Mouse (Mus musculus): ENCODE measurements around the gene Dock6. TPM values are rescaled to one million over a fixed set of nuclear protein-coding genes. Genes with fewer than 3 reads are reported as not detected.

The Dock6 gene
- total and polyA plus RNA-seq, 3 experiments, result 0.79 to 3.6 (median 3.3) TPM

DNA sequence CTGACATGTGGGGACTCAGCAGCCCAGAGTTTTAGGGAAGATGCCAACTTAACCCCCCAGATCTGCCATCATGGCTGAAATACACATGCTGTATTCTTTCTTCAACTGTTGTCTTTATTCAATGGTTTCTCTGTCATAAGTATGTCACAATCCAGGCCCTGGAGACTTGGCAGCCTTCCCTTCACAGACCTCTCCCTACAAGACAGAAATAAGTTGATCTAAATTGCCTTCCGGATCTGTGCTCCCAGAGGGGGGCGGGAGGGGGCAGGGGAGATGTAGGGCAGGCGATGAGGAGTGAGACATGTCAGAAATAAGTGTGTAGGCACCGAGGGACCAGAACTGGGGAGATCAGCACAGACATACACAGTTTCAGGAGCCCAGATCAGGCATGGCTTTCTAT, 19.8 kb upstream of the Dock6 start:
- in situ Hi-C loops (cut with MboI; ENCODE audit: low pct_ligation_motif_present, low pct_unique_long_range_greater_than_20kb, low sequenced_read_pairs) (no loop called here), dilution Hi-C loops (cut with MboI; ENCODE audit: extremely low pct_ligation_motif_present, extremely low pct_unique_long_range_greater_than_20kb, low sequenced_read_pairs) (no loop called here)
- peaks cover 55% of the 10 kb centered on the region for H3K27me3 ChIP-seq (replicated peaks)
- no peaks in the 10 kb centered on the region for H3K79me2 ChIP-seq (replicated peaks; ENCODE audit: control insufficient read depth, extremely low read depth, insufficient read depth, poor library complexity, severe bottlenecking)
- H3K9me3 ChIP-seq (replicated peaks; ENCODE audit: low read length), result no peaks in the 10 kb centered on the region
- DNase-seq (ENCODE audit: extremely low read depth), result no peak
- no peak overlapping the region for H3K27ac ChIP-seq (ENCODE audit: insufficient read depth, low read depth)
- 0 out of 4 replicates have a peak, but pooled peaks cover 0 to 2% of the 10 kb centered on the region in 2 experiments for H3K4me1 ChIP-seq (ENCODE audit: control insufficient read depth in 1 of 2, insufficient read depth in 2 of 2)
- H3K4me2 ChIP-seq (ENCODE audit: insufficient read depth, low read depth, poor library complexity, severe bottlenecking), result no peak overlapping the region
- no peaks in the 10 kb centered on the region for H3K36me3 ChIP-seq (replicated peaks in 1 of 2; ENCODE audit: control insufficient read depth in 1 of 2, insufficient read depth in 1 of 2, low read length in 1 of 2)
- no peak overlapping the region for H3K4me3 ChIP-seq (replicated peaks in 1 of 3; ENCODE audit: low read depth in 2 of 3, low read length in 2 of 3, poor library complexity in 1 of 3)
- no peak overlapping the region for H3K9ac ChIP-seq (ENCODE audit: insufficient read depth, low read depth)
- TF ChIP-seq KAT2A (IDR thresholded peaks at IDR 0.05; ENCODE audit: insufficient replicate concordance, low read length) (no peak), CTCF (conservative IDR thresholded peaks at IDR 0.05 in 1 of 2, IDR thresholded peaks at IDR 0.05 in 1 of 2; ENCODE audit: low read depth in 2 of 2, low read length in 2 of 2) (no peak), ZC3H11A (IDR thresholded peaks at IDR 0.05; ENCODE audit: low read depth, low read length) (no peak), ZNF384 (IDR thresholded peaks at IDR 0.05; ENCODE audit: low read depth, low read length) (no peak), ELF1 (IDR thresholded peaks at IDR 0.05; ENCODE audit: low read depth, low read length) (no peak), MYC (IDR thresholded peaks at IDR 0.05; ENCODE audit: low read depth, low read length) (no peak), POLR2AphosphoS2 (IDR thresholded peaks at IDR 0.05; ENCODE audit: low read depth, low read length) (no peak), GABPA (IDR thresholded peaks at IDR 0.05; ENCODE audit: insufficient replicate concordance, low read depth, low read length) (no peak), MEF2A (IDR thresholded peaks at IDR 0.05; ENCODE audit: borderline replicate concordance, low read depth, low read length) (no peak), ZMIZ1 (IDR thresholded peaks at IDR 0.05; ENCODE audit: low read depth, low read length) (no peak), NRF1 (IDR thresholded peaks at IDR 0.05; ENCODE audit: low read depth, low read length) (no peak), E2F4 (IDR thresholded peaks at IDR 0.05; ENCODE audit: insufficient replicate concordance, low read depth, low read length) (no peak), BHLHE40 (IDR thresholded peaks at IDR 0.05; ENCODE audit: low read depth, low read length) (no peak), CHD2 (IDR thresholded peaks at IDR 0.05; ENCODE audit: low read length) (no peak), IRF4 (IDR thresholded peaks at IDR 0.05; ENCODE audit: low read depth, low read length) (no peak), TBP (conservative IDR thresholded peaks at IDR 0.05; ENCODE audit: low read depth, low read length) (no peak), JUND (conservative IDR thresholded peaks at IDR 0.05; ENCODE audit: low read depth, low read length) (no peak)

DNA sequence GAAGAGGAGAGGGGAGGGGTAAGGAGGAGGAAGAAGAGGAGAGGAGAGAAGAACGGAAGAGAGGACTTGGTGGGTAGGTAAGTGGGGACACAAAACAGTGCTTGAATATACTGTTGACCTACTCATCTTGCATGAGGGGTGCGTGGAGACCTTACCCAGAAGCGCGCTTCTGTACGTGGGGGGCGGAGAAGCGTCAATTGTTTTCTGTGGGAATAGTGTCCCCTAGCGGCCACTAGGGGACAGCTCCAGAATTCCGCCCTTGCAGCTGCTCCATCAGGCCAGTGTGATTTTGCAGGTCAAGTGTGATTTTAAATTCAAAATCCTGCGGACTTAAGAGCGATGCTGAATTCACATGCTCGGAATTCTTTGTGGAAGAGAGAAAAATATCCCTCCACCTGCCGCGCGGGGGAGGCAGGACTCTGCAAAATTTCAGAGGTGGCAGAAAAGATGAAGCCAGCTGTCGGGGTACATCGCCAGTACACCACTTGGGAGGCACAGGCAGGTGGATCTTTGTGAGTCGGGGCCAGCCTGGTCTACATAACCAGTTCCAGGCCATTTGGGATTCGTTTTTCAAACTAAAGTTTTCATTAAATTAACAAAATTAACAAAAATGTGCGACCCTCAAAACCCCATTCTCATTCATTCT, 18.6 kb upstream of the Dock6 start:
- H3K9ac ChIP-seq (ENCODE audit: insufficient read depth, low read depth), result no peak overlapping the region
- H3K27me3 ChIP-seq (replicated peaks), result peaks cover 62% of the 10 kb centered on the region
- H3K4me1 ChIP-seq (ENCODE audit: control insufficient read depth in 1 of 2, insufficient read depth in 2 of 2), result 0 out of 4 replicates have a peak, but pooled peaks cover 0 to 2% of the 10 kb centered on the region in 2 experiments
- peak; percentile 43 for DNase-seq (ENCODE audit: extremely low read depth)
- H3K9me3 ChIP-seq (replicated peaks; ENCODE audit: low read length), result no peaks in the 10 kb centered on the region
- H3K4me3 ChIP-seq (replicated peaks in 1 of 3; ENCODE audit: low read depth in 2 of 3, low read length in 2 of 3, poor library complexity in 1 of 3), result no peak overlapping the region
- dilution Hi-C loops (cut with MboI; ENCODE audit: extremely low pct_ligation_motif_present, extremely low pct_unique_long_range_greater_than_20kb, low sequenced_read_pairs) (no loop called here), in situ Hi-C loops (cut with MboI; ENCODE audit: low pct_ligation_motif_present, low pct_unique_long_range_greater_than_20kb, low sequenced_read_pairs) (no loop called here)
- H3K4me2 ChIP-seq (ENCODE audit: insufficient read depth, low read depth, poor library complexity, severe bottlenecking), result peak overlapping the region; percentile 74
- no peaks in the 10 kb centered on the region for H3K36me3 ChIP-seq (replicated peaks in 1 of 2; ENCODE audit: control insufficient read depth in 1 of 2, insufficient read depth in 1 of 2, low read length in 1 of 2)
- no peaks in the 10 kb centered on the region for H3K79me2 ChIP-seq (replicated peaks; ENCODE audit: control insufficient read depth, extremely low read depth, insufficient read depth, poor library complexity, severe bottlenecking)
- H3K27ac ChIP-seq (ENCODE audit: insufficient read depth, low read depth), result no peak overlapping the region
- no peak for TF ChIP-seq SIN3A (IDR thresholded peaks at IDR 0.05; ENCODE audit: low read length)
- TF ChIP-seq UBTF (IDR thresholded peaks at IDR 0.05; ENCODE audit: low read depth, low read length), result no peak
- peak; percentile 25; the same call in 1 of the 2 replicates for TF ChIP-seq NELFE (IDR thresholded peaks at IDR 0.05; ENCODE audit: low read depth, low read length)
- no peak for TF ChIP-seq ETS1 (conservative IDR thresholded peaks at IDR 0.05; ENCODE audit: low read depth, low read length)
- TF ChIP-seq MAZ (IDR thresholded peaks at IDR 0.05; ENCODE audit: low read depth, low read length), result peak; percentile 57; the same call in 1 of the 2 replicates
- no peak for TF ChIP-seq EP300 (IDR thresholded peaks at IDR 0.05; ENCODE audit: low read length)
- TF ChIP-seq JUN (IDR thresholded peaks at IDR 0.05; ENCODE audit: insufficient read depth, low read depth, low read length), result no peak
- no peak for TF ChIP-seq E2F4 (IDR thresholded peaks at IDR 0.05; ENCODE audit: insufficient replicate concordance, low read depth, low read length)
- TF ChIP-seq TBP (conservative IDR thresholded peaks at IDR 0.05; ENCODE audit: low read depth, low read length), result no peak
- TF ChIP-seq MAFK (IDR thresholded peaks at IDR 0.05; ENCODE audit: insufficient replicate concordance, low read length), result no peak
- peak; percentile 78 for TF ChIP-seq SMC3 (IDR thresholded peaks at IDR 0.05; ENCODE audit: low read depth, low read length)
- no peak for TF ChIP-seq GABPA (IDR thresholded peaks at IDR 0.05; ENCODE audit: insufficient replicate concordance, low read depth, low read length)
- no peak for TF ChIP-seq RCOR1 (conservative IDR thresholded peaks at IDR 0.05; ENCODE audit: low read depth, low read length)
- no peak for TF ChIP-seq ZC3H11A (IDR thresholded peaks at IDR 0.05; ENCODE audit: low read depth, low read length)
- TF ChIP-seq ELF1 (IDR thresholded peaks at IDR 0.05; ENCODE audit: low read depth, low read length), result no peak
- TF ChIP-seq TCF12 (IDR thresholded peaks at IDR 0.05; ENCODE audit: low read depth, low read length), result no peak
- TF ChIP-seq PAX5 (IDR thresholded peaks at IDR 0.05; ENCODE audit: low read length), result no peak
- peak; percentile 89 for TF ChIP-seq RAD21 (IDR thresholded peaks at IDR 0.05; ENCODE audit: low read depth, low read length)
- TF ChIP-seq KAT2A (IDR thresholded peaks at IDR 0.05; ENCODE audit: insufficient replicate concordance, low read length), result no peak
- TF ChIP-seq MYC (IDR thresholded peaks at IDR 0.05; ENCODE audit: low read depth, low read length), result no peak
- TF ChIP-seq JUND (conservative IDR thresholded peaks at IDR 0.05; ENCODE audit: low read depth, low read length), result no peak
- no peak for TF ChIP-seq MAX (IDR thresholded peaks at IDR 0.05; ENCODE audit: low read length)
